Mouse (Mus musculus) cortical plate, adult 2 months (tissue): ENCODE results near the gene Ccdc69.

Experiments
- CTCF ChIP-seq: fragments of 200-500 bp; IDR thresholded peaks from 2 replicates; pipeline ENCODE4 v1.5.1; 2011; ENCODE audit warnings: mild to moderate bottlenecking, control low read depth, low read length; ENCODE audit not compliant: insufficient read depth; ENCODE audit errors: extremely low read depth
- POLR2A ChIP-seq: fragments of 200-500 bp; IDR thresholded peaks from 2 replicates; pipeline ENCODE4 v1.6.1; 2011; ENCODE audit warnings: mild to moderate bottlenecking, low read length, control low read depth; ENCODE audit not compliant: insufficient read depth; ENCODE audit errors: extremely low read depth

GRCm38 (mm10) chr11:55073191-55073590 lies 4.7 kb downstream of the Ccdc69 start:
- TF ChIP-seq POLR2A (no peak), CTCF (no peak)
